Mouse (Mus musculus): Measurements from ENCODE around the gene Lrch1. TPM values are rescaled to one million over a fixed set of nuclear protein-coding genes. Genes with fewer than 3 reads are reported as not detected.

Gene Lrch1
- polyA plus RNA-seq, 1 experiment from 2014 or later: 12.2 TPM

DNA sequence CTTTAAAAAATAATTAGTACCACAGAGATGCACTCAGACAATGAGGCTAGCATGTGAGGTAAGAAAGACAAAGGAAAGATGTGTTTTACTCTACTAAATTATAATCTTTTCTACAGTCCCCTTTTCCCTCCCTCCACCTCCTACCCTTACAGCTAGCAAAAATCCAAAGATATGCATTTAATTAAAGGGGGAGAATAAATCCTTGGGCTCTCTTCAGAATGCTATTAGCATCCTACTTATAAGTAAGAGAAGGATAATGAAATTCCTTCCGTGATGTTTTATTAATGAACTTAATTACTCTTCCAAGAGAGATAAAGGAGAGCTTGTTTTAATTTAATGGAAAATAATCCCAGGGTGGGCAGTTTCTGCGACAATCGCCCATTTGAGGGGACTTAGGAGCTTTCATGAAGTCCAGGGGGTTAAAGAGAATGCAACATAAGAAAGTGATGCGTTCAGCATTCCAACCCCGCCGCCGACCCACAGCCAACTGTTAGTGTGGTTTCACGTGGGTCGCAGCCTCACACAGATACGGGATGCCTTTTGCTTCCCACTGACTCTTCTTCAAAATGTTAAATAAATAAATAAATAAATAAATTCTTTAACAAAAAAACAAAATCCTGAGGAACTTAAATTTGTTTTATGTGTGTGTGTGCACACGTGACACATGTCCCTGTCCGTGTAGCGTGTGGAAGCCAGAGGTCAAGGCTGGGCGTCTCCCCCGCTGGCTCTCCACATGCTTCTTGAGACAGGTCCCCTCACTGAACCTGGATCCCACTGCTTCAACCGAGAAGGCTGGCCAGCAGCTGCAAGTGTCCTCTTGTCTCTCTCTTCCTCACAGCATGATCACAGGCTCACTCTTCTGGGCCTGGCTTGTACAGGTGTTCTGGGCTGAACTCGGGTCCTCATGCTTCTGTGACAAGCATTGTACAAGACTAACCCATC, 132.6 kb downstream of the Lrch1 start:
- Histone ChIP-seq H3K27me3 (no peaks in the 10 kb centered on the region), H3K9ac (no peak overlapping the region), H3K4me2 (no peak overlapping the region), H3K4me1 (replicated peaks) (peaks cover 54% of the 10 kb centered on the region), H3K9me3 (no peaks in the 10 kb centered on the region), H3K36me3 (peaks cover 7% of the 10 kb centered on the region), H3K27ac (replicated peaks) (peak overlapping the region; percentile 54; the same call in 1 of the 2 replicates), H3K4me3 (no peak overlapping the region)
- ATAC-seq (ENCODE audit: low read depth): peak; percentile 64; the same call in 1 of the 2 replicates
- WGBS: 57% methylated on average over 17 of the region's 17 CpGs

- no peak for ATAC-seq (ENCODE audit: low read depth)
- Histone ChIP-seq H3K36me3 (peaks cover 29% of the 10 kb centered on the region), H3K9me3 (no peaks in the 10 kb centered on the region), H3K9ac (no peak overlapping the region), H3K4me3 (no peak overlapping the region), H3K27ac (replicated peaks) (no peak overlapping the region), H3K4me1 (replicated peaks) (peaks cover 39% of the 10 kb centered on the region), H3K27me3 (no peaks in the 10 kb centered on the region), H3K4me2 (no peak overlapping the region)
- WGBS: 49% methylated on average over 11 of the region's 11 CpGs
Measured at GRCm38 (mm10) chr14:74811617-74812016, 136.1 kb downstream of the Lrch1 start.

DNA sequence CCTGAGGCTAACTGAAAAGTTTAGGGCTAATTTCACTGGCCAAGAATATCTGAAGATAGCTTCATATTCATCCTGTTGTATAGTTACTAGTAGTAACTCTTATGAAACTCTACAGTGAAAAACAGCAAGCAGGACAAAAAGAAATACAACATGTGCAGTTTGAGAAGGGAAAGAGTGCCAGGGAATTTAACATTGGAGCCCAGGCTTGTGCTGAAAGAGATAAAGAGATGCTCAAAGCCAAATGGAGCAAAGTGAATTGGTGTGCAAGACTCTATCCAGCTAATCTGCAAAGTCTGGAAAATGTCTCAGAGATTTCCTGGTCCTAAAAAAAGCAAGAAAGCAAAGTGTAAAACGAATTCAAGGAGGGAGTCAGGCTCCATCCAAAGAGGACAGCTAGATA, 145.7 kb downstream of the Lrch1 start:
- Histone ChIP-seq H3K36me3 (peaks cover 54% of the 10 kb centered on the region), H3K4me3 (no peak overlapping the region), H3K4me1 (replicated peaks) (peaks cover 21% of the 10 kb centered on the region), H3K27ac (replicated peaks) (no peak overlapping the region), H3K4me2 (no peak overlapping the region), H3K9ac (no peak overlapping the region), H3K9me3 (no peaks in the 10 kb centered on the region), H3K27me3 (no peaks in the 10 kb centered on the region)
- 82% methylated on average over 1 of the region's 1 CpGs for WGBS
- no peak for ATAC-seq (ENCODE audit: low read depth)

DNA sequence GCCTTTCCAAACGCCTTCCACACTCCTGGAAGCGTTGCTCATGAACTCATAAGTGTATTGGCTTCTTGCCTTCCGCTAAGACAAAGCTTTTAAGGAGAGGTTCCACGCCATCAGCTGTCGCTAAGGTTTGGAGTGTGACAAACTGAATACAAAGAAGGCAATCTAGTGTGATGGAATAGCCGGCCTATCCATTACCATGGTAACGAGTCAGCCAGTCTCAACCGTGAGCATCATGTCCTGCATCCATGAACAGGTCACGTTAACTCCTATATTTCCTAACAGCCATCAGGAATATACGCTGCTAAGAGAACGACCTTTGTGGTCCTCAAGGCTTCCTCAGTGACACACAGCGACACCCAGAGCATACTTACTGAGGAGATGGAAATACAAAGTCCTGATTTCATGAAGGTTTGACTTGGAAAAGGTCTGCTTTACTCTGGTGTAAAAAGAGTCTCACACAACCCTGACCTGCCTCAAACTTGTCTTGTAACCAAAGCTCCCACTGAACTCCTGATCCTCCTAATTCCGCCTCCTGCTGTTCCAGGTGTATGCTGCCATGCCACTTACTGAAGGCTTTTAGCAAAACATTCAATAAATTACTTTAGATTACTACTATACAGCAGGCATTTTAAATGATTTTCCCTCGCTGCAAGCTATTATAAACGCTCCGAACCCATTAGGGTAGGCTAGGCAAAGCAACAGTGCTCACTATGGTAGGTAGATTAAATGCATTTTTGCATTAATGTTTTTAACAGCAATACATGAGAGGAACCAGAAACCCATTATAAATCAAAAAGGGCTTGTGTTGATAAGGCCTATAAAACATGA, 149.4 kb downstream of the Lrch1 start:
- Histone ChIP-seq H3K27ac (replicated peaks) (peak overlapping the region; percentile 82), H3K4me3 (no peak overlapping the region), H3K36me3 (peaks cover 29% of the 10 kb centered on the region), H3K4me1 (replicated peaks) (peaks cover 21% of the 10 kb centered on the region), H3K27me3 (no peaks in the 10 kb centered on the region), H3K4me2 (no peak overlapping the region; the same call in 1 of the 2 replicates), H3K9me3 (no peaks in the 10 kb centered on the region), H3K9ac (no peak overlapping the region)
- WGBS: 30% methylated on average over 16 of the region's 16 CpGs
- ATAC-seq (ENCODE audit: low read depth): peak; percentile 93

DNA sequence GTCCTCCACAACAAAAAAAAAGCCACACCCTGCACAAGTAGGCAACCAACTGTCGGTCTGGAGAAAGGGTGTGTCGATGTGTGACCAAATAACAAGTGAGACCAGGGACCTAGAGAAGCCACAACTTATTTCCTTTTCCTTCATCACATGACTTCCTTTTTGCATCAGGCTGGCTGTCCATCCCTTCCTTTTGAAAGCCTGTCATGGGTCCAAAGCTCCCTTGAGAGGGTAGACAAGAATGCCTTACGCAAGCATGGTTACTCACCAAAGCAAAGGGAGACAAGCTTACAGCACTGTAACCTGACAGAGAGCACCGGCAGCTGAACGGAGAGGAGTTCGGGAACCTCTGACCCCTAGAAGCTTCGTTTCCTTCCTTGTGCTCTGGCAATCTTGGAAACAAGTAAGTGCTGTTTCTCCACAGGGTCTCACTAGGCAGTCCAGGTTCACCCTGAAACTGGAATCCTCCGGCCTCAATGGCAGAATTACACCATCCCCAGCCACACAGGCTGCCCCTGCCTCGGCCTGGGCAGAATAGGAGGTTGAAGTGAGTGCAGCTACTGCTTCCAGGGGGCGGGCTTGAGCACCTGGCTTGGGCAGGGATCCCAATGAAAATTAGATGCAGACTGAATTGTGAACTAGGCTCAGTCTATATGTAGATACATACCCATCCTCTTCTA, 150.2 kb downstream of the Lrch1 start:
- ATAC-seq (ENCODE audit: low read depth): peak; percentile 68
- H3K9me3 ChIP-seq: no peaks in the 10 kb centered on the region
- H3K27me3 ChIP-seq: no peaks in the 10 kb centered on the region
- H3K4me2 ChIP-seq: no peak overlapping the region; the same call in 1 of the 2 replicates
- WGBS: 59% methylated on average over 10 of the region's 10 CpGs
- peak overlapping the region; percentile 82 for H3K27ac ChIP-seq (replicated peaks)
- peaks cover 21% of the 10 kb centered on the region for H3K4me1 ChIP-seq (replicated peaks)
- H3K36me3 ChIP-seq: peaks cover 27% of the 10 kb centered on the region
- H3K4me3 ChIP-seq: no peak overlapping the region
- H3K9ac ChIP-seq: no peak overlapping the region

DNA sequence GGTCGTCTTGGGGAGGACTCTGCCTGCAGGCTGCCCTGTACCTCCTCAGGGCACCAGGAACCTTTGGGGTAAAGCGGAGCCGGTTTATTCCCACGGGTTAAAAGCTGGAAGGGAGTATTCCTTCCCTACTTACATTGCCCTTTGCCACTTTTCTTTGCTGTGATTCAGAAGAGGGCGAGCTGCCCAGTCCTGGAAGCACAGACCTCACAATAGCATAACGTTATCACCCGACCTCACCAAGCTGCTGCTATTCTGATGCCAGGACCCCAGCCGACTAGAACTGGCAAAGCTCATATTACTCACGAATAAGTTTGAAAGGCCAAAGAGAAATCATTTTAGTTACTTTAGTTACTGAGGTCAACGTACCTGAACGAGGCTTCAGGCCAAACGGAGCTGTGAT, 152.7 kb downstream of the Lrch1 start:
- WGBS: 75% methylated on average over 12 of the region's 12 CpGs
- ATAC-seq (ENCODE audit: low read depth): no peak
- H3K27ac ChIP-seq (replicated peaks): no peak overlapping the region
- peaks cover 11% of the 10 kb centered on the region; the same call in 1 of the 2 replicates for H3K36me3 ChIP-seq
- H3K27me3 ChIP-seq: no peaks in the 10 kb centered on the region
- no peaks in the 10 kb centered on the region for H3K9me3 ChIP-seq
- H3K4me2 ChIP-seq: no peak overlapping the region
- no peak overlapping the region for H3K4me3 ChIP-seq
- H3K4me1 ChIP-seq (replicated peaks): peaks cover 34% of the 10 kb centered on the region
- no peak overlapping the region for H3K9ac ChIP-seq

DNA sequence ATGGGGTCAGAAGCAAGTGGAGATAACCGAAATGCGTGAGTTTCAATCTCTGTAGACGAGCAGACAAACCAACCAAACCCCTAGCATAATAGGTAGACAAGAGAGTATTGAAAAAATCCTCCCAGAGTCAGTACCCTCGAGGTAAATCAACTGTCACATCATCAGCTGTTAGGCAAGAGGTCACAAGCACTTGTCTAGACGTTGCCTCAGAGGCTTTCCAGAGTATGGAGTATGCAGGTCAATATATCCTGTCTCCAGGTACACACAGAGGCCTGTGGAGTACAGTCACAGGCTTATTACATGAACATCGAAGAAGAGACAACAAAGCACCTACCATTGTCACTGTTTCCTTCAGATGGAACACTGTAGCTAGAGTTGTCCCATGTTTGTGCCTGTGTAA, 154.9 kb downstream of the Lrch1 start:
- Histone ChIP-seq H3K27me3 (no peaks in the 10 kb centered on the region), H3K4me3 (no peak overlapping the region), H3K9me3 (no peaks in the 10 kb centered on the region), H3K4me2 (no peak overlapping the region), H3K27ac (replicated peaks) (no peak overlapping the region), H3K36me3 (peaks cover 11% of the 10 kb centered on the region; the same call in 1 of the 2 replicates), H3K4me1 (replicated peaks) (peaks cover 29% of the 10 kb centered on the region), H3K9ac (no peak overlapping the region)
- WGBS: 76% methylated on average over 6 of the region's 6 CpGs
- ATAC-seq (ENCODE audit: low read depth): no peak

DNA sequence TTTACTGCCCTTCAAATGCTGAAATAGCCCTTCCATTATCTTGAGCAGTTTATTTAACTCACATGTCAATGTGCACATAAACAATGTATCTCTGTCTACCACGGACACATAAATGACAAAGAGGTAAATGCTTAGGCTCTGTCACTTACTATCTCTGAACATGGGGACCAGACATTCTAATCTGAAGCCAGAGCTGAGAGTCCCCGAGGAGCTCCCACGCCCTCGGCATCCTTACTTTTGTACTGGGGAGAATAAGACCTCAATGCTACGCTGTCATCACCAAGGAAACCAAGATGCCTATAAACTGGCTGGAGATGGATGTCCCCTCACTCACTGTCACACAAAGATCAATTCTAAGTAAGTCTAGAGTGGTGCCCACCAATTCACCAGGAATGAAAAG, 157.1 kb downstream of the Lrch1 start:
- H3K4me3 ChIP-seq: no peak overlapping the region
- no peaks in the 10 kb centered on the region for H3K9me3 ChIP-seq
- peak; percentile 59; the same call in 1 of the 2 replicates for ATAC-seq (ENCODE audit: low read depth)
- H3K4me1 ChIP-seq (replicated peaks): peaks cover 23% of the 10 kb centered on the region
- no peak overlapping the region for H3K27ac ChIP-seq (replicated peaks)
- no peak overlapping the region for H3K4me2 ChIP-seq
- H3K9ac ChIP-seq: no peak overlapping the region
- 33% methylated on average over 5 of the region's 5 CpGs for WGBS
- H3K36me3 ChIP-seq: peaks cover 28% of the 10 kb centered on the region
- H3K27me3 ChIP-seq: no peaks in the 10 kb centered on the region

GRCm38 (mm10) chr14:74788766-74789165, 158.9 kb downstream of the Lrch1 start:
- WGBS: 86% methylated on average over 8 of the region's 8 CpGs
- no peaks in the 10 kb centered on the region for H3K9me3 ChIP-seq
- H3K4me3 ChIP-seq: no peak overlapping the region
- H3K27ac ChIP-seq (replicated peaks): no peak overlapping the region
- H3K27me3 ChIP-seq: no peaks in the 10 kb centered on the region
- no peak overlapping the region for H3K4me2 ChIP-seq
- no peak overlapping the region for H3K9ac ChIP-seq
- no peak for ATAC-seq (ENCODE audit: low read depth)
- peaks cover 23% of the 10 kb centered on the region for H3K4me1 ChIP-seq (replicated peaks)
- peaks cover 36% of the 10 kb centered on the region for H3K36me3 ChIP-seq

GRCm38 (mm10) chr14:74787717-74788116, 160.0 kb downstream of the Lrch1 start:
- ATAC-seq (ENCODE audit: low read depth): no peak
- WGBS: 90% methylated on average over 3 of the region's 3 CpGs

GRCm38 (mm10) chr14:74784243-74784934, 163.3 kb downstream of the Lrch1 start:
- no peak overlapping the region for H3K9ac ChIP-seq
- peaks cover 37% of the 10 kb centered on the region for H3K36me3 ChIP-seq
- no peaks in the 10 kb centered on the region for H3K27me3 ChIP-seq
- H3K27ac ChIP-seq (replicated peaks): no peak overlapping the region
- H3K4me2 ChIP-seq: no peak overlapping the region
- H3K4me3 ChIP-seq: no peak overlapping the region
- peaks cover 5% of the 10 kb centered on the region for H3K4me1 ChIP-seq (replicated peaks)
- H3K9me3 ChIP-seq: no peaks in the 10 kb centered on the region
- ATAC-seq (ENCODE audit: low read depth): no peak
- 92% methylated on average over 11 of the region's 11 CpGs for WGBS

More at GRCm38 (mm10) chr14:74787717-74788116, 160.0 kb downstream of the Lrch1 start:
- H3K36me3 ChIP-seq: peaks cover 37% of the 10 kb centered on the region
- no peaks in the 10 kb centered on the region for H3K9me3 ChIP-seq
- H3K4me2 ChIP-seq: no peak overlapping the region
- H3K4me1 ChIP-seq (replicated peaks): peaks cover 23% of the 10 kb centered on the region
- H3K4me3 ChIP-seq: no peak overlapping the region
- H3K27ac ChIP-seq (replicated peaks): no peak overlapping the region
- H3K27me3 ChIP-seq: no peaks in the 10 kb centered on the region
- H3K9ac ChIP-seq: no peak overlapping the region
